Mouse (Mus musculus) megakaryocyte, embryonic 14.5 days (primary cell): ENCODE results near the gene Sdhaf2. TPM values are rescaled to one million over a fixed set of nuclear protein-coding genes. Genes with fewer than 3 reads are reported as not detected.
"Not testable (repeated sequence)": the region's sequence is repeated elsewhere in the genome, so short reads cannot be mapped to it uniquely, and the experiment has no call there.

Experiments
- H3K27me3 ChIP-seq: replicated peaks from 2 replicates; pipeline ENCODE3; 2012; ENCODE audit warnings: inconsistent platforms
- H3K36me3 ChIP-seq: replicated peaks from 2 replicates; pipeline ENCODE3; 2012; ENCODE audit warnings: low read length, inconsistent platforms, mixed read lengths
- H3K4me1 ChIP-seq: 2 replicates; pipeline ENCODE4 v1.6.1; 2012; ENCODE audit warnings: inconsistent platforms
- H3K4me3 ChIP-seq: replicated peaks from 2 replicates; pipeline ENCODE3; 2012; ENCODE audit warnings: moderate library complexity, mild to moderate bottlenecking, inconsistent platforms
- H3K9me3 ChIP-seq: 2 replicates; pipeline ENCODE4 v1.6.1; 2012; ENCODE audit warnings: inconsistent platforms
- FLI1 ChIP-seq: IDR thresholded peaks from 2 replicates; pipeline ENCODE4 v1.6.1; 2012; ENCODE audit warnings: low read length, inconsistent platforms, mixed read lengths
- GATA1 ChIP-seq: IDR thresholded peaks from 3 replicates; pipeline ENCODE4 v1.6.1; 2012; ENCODE audit warnings: mixed read lengths, low read length, inconsistent platforms, borderline replicate concordance
- polyA plus RNA-seq: library from polyadenylated mRNA; stranded (reverse); fragments of >175 nt; gene quantifications from 2 replicates; pipeline ENCODE4 v1.2.3, GENCODE M21; 2012; ENCODE audit warnings: low replicate concordance; ENCODE audit not compliant: insufficient read depth

The Sdhaf2 gene
- 1.5 and 8.7 TPM in 2 replicates for polyA plus RNA-seq

DNA sequence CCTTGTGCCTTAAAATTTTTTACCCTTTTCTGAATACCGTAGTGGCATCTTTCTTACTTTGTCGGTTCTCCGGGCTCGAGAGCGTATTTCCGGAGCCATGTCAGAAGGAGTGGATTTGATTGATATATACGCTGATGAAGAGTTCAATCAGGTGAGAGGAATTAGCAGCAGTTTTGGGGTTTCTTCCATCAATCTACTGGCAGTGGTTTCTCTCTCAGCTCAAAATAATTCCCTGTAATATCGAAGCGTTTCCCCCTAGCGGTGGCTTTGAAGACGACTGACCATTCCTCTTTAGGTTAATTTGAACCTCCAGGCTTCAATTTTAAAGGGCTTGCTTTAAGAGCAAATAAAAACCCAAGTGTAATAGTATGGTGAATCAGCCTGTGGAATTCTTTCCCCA is at the start of gene Sdhaf2:
Gene Sdhaf2, minus strand, starts transcription at position 233 of the 400 bp plus-strand sequence.
- no peak for TF ChIP-seq FLI1
- no peak for TF ChIP-seq GATA1
- Histone ChIP-seq H3K4me1 (peaks cover 51% of the 10 kb centered on the region), H3K27me3 (no peaks in the 10 kb centered on the region), H3K4me3 (peak within 1 kb of the TSS; percentile 98), H3K36me3 (peaks cover 49% of the 10 kb centered on the region), H3K9me3 (no peaks in the 10 kb centered on the region)

DNA sequence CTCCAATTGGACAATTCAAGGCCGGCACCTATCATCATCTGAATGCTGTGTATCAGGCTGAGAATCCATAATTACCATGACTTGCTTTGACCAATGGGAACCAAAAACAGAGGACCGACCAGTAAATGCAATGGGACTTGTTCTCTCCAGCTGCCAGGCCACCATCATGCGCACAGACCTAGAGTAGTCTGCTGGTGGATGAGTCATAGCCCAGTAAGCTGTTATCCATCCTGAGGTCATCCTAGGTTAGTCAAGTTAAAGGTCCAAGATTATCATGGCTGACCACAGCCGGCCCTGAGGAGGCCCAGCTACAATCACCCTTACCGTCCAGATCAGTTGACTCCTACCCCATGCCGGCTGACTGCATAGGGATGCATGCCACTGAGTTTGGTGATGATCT is 43.7 kb upstream of the Sdhaf2 start:
- no peak for TF ChIP-seq FLI1
- TF ChIP-seq GATA1: no peak
- H3K9me3 ChIP-seq: no peaks in the 10 kb centered on the region
- no peak overlapping the region for H3K4me3 ChIP-seq
- peaks cover 65% of the 10 kb centered on the region for H3K36me3 ChIP-seq
- H3K4me1 ChIP-seq: peaks cover 50% of the 10 kb centered on the region
- H3K27me3 ChIP-seq: no peaks in the 10 kb centered on the region

DNA sequence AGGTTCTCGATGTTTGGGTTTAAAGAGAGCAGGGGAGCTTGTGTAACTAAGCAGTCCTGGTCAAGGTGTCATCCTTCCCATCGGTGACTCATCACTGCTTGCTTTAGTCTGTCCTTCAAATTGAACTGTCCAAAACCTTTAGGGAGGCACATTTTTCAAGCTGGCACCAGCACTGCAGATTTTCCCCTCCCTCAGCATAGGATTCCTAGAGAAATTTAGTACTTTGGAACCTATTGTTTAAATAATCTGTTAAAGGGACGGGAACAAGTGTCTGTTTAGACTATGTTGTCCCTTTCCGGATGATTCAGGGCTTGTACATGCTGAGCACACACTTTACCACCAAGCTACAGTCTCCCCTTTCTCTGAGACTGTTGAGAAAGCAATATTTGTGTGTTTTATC is 39.3 kb upstream of the Sdhaf2 start:
- H3K27me3 ChIP-seq: no peaks in the 10 kb centered on the region
- peaks cover 21% of the 10 kb centered on the region for H3K36me3 ChIP-seq
- H3K9me3 ChIP-seq: no peaks in the 10 kb centered on the region
- TF ChIP-seq FLI1 (no peak), GATA1 (no peak)
- H3K4me1 ChIP-seq: peaks cover 73% of the 10 kb centered on the region
- H3K4me3 ChIP-seq: peak overlapping the region; percentile 62

DNA sequence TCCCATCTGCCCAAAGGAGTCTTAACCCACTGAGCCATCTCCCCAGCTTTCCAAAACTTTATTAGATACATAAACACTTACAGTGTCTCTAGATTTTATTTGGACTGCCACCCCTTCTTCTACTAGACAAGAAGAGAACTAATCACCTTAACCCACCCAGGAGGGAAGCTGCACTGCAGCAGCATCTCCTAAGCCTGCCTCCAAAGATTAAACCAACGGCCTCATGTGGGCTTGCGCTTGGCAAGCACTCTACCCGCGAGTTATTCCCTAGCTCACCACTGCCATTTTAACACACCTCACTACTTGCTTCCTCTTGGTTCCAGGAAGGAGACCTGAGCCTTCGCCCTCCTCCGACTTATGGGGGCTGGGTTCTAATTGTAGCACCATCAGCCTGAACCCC is 38.3 kb upstream of the Sdhaf2 start:
- H3K9me3 ChIP-seq: no peaks in the 10 kb centered on the region
- TF ChIP-seq GATA1 (no peak), FLI1 (no peak)
- peaks cover 12% of the 10 kb centered on the region for H3K36me3 ChIP-seq
- H3K4me1 ChIP-seq: peaks cover 68% of the 10 kb centered on the region
- H3K27me3 ChIP-seq: no peaks in the 10 kb centered on the region
- no peak overlapping the region for H3K4me3 ChIP-seq

DNA sequence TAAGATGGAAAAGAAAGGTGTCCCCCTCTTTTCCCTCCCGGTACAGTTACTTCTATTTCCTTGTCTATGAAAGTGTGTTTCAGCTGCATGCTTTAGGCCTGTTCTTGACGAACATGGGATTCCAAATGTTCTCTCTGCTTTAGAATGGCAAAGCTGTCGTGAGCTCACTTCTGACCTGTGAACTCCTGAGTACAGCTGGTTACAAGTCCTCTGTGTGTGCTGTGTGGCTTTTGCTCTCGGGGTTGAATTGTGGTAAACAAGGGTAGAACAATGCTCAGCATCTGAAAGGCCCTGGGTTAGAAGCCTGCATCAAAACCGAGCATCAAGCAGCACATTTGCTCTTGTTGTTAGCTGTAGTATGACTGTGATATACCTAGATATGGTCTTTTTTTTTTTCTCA is 36.4 kb upstream of the Sdhaf2 start:
- Histone ChIP-seq H3K4me3 (no peak overlapping the region), H3K4me1 (peaks cover 57% of the 10 kb centered on the region), H3K9me3 (no peaks in the 10 kb centered on the region), H3K27me3 (no peaks in the 10 kb centered on the region), H3K36me3 (peaks cover under 1% of the 10 kb centered on the region)
- TF ChIP-seq FLI1 (no peak), GATA1 (no peak)

DNA sequence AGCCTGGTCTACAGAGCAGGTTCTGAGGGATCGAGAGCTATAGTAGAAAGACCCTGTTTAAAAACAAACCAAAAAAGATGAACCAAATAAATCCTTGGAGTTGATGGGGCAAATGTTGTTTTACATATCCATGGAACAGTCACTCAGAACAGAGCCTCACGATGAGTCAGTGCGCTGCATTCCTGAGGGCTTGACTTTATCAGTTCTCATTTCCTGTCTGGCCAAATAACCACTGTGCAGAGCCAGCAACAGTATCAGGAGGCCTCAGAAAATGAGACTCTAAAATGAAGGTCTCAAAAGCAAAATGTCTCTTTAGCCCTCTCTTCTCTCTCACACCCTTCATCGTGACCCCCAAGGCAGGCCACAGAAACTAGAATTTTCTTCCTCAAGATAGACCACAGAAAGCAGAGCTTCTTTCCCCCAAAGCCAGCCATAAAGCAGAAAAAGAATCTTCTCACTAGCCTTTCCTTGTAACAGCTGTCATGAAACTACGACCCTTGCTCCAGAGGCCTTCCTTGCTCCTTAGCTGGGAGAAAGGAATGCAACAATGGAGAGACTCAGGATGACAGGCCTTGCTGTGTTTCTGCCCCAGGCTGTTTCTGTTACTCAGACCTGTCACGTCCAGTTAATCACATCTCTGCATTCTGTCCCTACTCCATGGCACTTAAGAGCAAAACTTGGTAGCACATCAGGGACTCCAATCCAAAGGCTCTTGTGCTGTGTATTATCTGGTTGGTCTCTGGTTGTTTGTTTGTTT is 35.8 kb upstream of the Sdhaf2 start:
- Histone ChIP-seq H3K4me1 (peaks cover 60% of the 10 kb centered on the region), H3K4me3 (peak overlapping the region; percentile 9), H3K36me3 (no peaks in the 10 kb centered on the region), H3K27me3 (no peaks in the 10 kb centered on the region), H3K9me3 (no peaks in the 10 kb centered on the region)
- TF ChIP-seq GATA1 (no peak), FLI1 (no peak)

DNA sequence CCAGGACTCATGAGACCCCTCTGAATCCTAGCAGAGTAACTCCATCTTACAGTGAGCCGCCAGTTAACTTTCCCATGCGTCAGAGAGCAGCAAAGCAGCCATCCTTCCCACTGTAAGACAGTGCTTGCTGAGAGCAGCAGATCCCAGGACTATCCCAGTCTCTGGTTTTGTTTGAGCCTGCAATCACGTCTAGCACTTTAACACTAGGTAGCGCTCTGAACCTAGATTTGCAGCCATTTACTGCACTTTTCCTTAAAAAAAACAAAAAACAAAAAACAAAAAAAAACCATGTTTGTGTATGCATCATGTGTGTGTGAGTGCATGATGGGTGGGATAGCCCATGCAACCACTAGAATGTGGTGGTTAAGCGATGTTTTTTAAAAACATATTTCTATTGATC is 34.2 kb upstream of the Sdhaf2 start:
- H3K4me3 ChIP-seq: no peak overlapping the region
- TF ChIP-seq GATA1 (no peak), FLI1 (no peak)
- no peaks in the 10 kb centered on the region for H3K36me3 ChIP-seq
- peaks cover 57% of the 10 kb centered on the region for H3K4me1 ChIP-seq
- no peaks in the 10 kb centered on the region for H3K9me3 ChIP-seq
- H3K27me3 ChIP-seq: no peaks in the 10 kb centered on the region

DNA sequence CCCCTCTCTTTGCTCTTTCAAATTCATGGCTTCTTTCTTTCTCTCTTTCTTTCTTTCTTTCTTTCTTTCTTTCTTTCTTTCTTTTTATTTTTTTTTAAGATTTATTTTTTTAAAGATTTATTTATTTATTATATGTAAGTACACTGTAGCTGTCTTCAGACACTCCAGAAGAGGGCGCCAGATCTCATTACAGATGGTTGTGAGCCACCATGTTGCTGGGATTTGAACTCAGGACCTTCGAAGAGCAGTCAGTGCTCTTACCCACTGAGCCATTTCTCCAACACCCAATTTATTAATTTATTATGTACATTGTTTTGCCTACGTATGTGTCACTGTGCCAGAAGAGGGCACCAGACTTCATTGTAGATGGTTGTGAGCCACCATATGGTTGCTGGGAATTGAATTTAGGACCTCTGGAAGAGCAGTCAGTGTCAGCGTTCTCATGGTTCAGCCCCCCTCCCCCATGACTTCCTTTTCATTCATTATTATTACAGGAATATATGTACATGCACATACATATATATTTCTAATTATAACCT is 32.0 kb upstream of the Sdhaf2 start:
- H3K4me1 ChIP-seq: peaks cover 52% of the 10 kb centered on the region
- H3K36me3 ChIP-seq: peaks cover 13% of the 10 kb centered on the region
- not testable (repeated sequence) for H3K27me3 ChIP-seq, H3K4me3 ChIP-seq, H3K9me3 ChIP-seq

DNA sequence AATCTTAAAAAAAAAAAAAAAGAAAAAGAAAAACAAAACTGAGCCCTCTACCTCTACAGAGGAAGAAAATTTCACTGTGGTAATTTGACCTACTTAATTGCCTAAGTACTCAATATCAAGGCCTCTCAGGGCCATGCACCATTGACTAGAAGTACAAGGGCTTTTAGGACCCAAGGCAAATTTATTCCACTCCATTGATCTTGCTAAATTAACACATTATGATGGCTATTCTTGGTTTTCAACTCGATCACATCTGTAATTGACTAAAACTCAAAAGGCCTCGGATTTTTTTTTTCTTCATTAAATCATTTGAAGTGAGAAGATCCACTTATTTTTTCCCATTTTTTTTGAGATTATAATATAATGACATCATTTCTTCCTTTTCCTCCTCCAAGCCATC is 31.5 kb upstream of the Sdhaf2 start:
- Histone ChIP-seq H3K9me3 (no peaks in the 10 kb centered on the region), H3K4me3 (no peak overlapping the region), H3K4me1 (peaks cover 47% of the 10 kb centered on the region), H3K36me3 (peaks cover 18% of the 10 kb centered on the region), H3K27me3 (no peaks in the 10 kb centered on the region)
- no peak for TF ChIP-seq GATA1
- TF ChIP-seq FLI1: no peak

DNA sequence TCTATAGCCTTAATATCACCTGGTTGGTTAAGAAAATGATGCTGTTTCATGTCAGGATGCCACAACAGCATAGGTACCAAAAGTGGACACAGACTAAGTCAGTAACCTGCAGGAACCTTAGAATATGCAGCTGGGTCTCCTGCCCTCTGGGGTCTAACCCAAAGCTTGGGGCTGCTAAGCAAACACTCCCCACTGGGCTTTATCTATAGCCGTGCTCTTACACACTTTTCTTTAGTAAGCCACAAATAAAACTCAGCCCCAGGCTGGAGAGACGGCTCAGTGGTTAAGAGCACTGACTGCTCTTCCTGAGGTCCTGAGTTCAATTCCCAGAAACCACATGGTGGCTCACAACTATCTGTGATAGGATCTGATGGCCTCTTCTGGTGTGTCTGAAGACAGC is 31.1 kb upstream of the Sdhaf2 start:
- Histone ChIP-seq H3K27me3 (no peaks in the 10 kb centered on the region), H3K36me3 (peaks cover 20% of the 10 kb centered on the region), H3K4me1 (peaks cover 43% of the 10 kb centered on the region), H3K9me3 (no peaks in the 10 kb centered on the region), H3K4me3 (no peak overlapping the region)
- no peak for TF ChIP-seq GATA1
